Comparison of ENCODE assay signal across 11 mouse cellular contexts in the genomic region with DNA sequence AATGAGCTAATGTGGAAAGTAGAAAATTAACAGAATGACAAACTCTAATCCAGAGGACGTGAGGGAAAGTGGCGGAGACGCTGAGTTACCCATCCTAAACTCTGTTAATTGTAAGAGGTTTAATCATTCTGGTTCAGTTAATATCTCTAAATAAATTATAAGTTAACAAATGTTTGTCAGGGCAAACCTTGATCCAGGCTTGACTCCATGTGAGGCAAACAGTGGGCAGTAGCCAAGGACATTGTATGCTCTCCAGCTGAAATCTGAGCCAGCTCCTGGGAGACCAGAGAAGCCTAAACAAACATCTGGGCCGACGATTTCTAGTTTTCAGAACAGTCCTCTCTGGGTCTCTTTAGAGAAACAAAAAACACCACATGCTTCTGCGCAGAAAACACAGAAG. TPM values are rescaled to one million over a fixed set of nuclear protein-coding genes. Genes with fewer than 3 reads are reported as not detected.
DNase-seq lines count a peak whose midpoint lies in the region; ATAC-seq lines count a peak whose summit lies in the region.
"Had no signal": no experiment of that assay in that cellular context is flagged by ENCODE, and none has a peak within 500 bp of the region (broad histone marks: within the 10 kb centered on the region; RNA-seq: fewer than 3 reads in every experiment).

No protein-coding gene starts in this region.

- no peak overlapping the region for H3K9ac ChIP-seq in hindbrain, embryonic 16.5 days (ENCODE audit: low read depth, low read length)
- no peak overlapping the region for H3K9ac ChIP-seq in kidney, embryonic 16.5 days (replicated peaks; ENCODE audit: low read length)
- no peak overlapping the region for H3K9ac ChIP-seq in forebrain, embryonic 13.5 days
- H3K9ac ChIP-seq: heart, embryonic 13.5 days; limb, embryonic 12.5 days had no signal

- no peaks in the 10 kb centered on the region for H3K27me3 ChIP-seq in hindbrain, embryonic 10.5 days (ENCODE audit: insufficient read depth, poor library complexity, severe bottlenecking)
- H3K27me3 ChIP-seq in hindbrain, embryonic 16.5 days (replicated peaks; ENCODE audit: control insufficient read depth, insufficient read depth, low read length) = no peaks in the 10 kb centered on the region
- no peaks in the 10 kb centered on the region for H3K27me3 ChIP-seq in kidney, embryonic 16.5 days (ENCODE audit: insufficient read depth, low read length)
- H3K27me3 ChIP-seq in forebrain, embryonic 13.5 days = no peaks in the 10 kb centered on the region
- H3K27me3 ChIP-seq: heart, embryonic 13.5 days; limb, embryonic 12.5 days had no signal

- no peak overlapping the region for H3K27ac ChIP-seq in hindbrain, embryonic 10.5 days
- H3K27ac ChIP-seq in hindbrain, embryonic 16.5 days (ENCODE audit: low read depth, low read length) = no peak overlapping the region
- peak overlapping the region; percentile 67 for H3K27ac ChIP-seq in kidney, embryonic 16.5 days (ENCODE audit: low read length)
- H3K27ac ChIP-seq in forebrain, embryonic 13.5 days = no peak overlapping the region
- H3K27ac ChIP-seq: heart, embryonic 13.5 days; limb, embryonic 12.5 days; midbrain, embryonic 10.5 days had no signal

- WGBS in hindbrain, embryonic 10.5 days = 45% methylated on average over 6 of the region's 6 CpGs
- 46% methylated on average over 6 of the region's 6 CpGs for WGBS in hindbrain, embryonic 16.5 days
- 33% methylated on average over 6 of the region's 6 CpGs for WGBS in kidney, embryonic 16.5 days
- WGBS in forebrain, embryonic 13.5 days = 54% methylated on average over 6 of the region's 6 CpGs

- DNase-seq in hindbrain, embryonic 10.5 days (ENCODE audit: low spot score) = peak; percentile 12
- peak; percentile 81 for DNase-seq in adipocyte (ENCODE audit: low spot score)
- peak; percentile 13 for DNase-seq in embryo, embryonic 9.5 days (ENCODE audit: extremely low spot score)
- no peak for DNase-seq in left cerebral cortex, postnatal 4 days

- ATAC-seq in hindbrain, embryonic 16.5 days = no peak
- ATAC-seq in kidney, embryonic 16.5 days (ENCODE audit: low FRiP score, low TSS enrichment) = peak; percentile 89
- no peak for ATAC-seq in forebrain, embryonic 13.5 days
- ATAC-seq in erythroid progenitor cell, adult 5-6 weeks (replicated peaks; ENCODE audit: low FRiP score, poor library complexity, severe bottlenecking) = no peak

- H3K4me2 ChIP-seq in hindbrain, embryonic 16.5 days (ENCODE audit: low read length) = no peak overlapping the region
- 0 out of 2 replicates have a peak overlapping the region, but pooled peaks have one; percentile 10 for H3K4me2 ChIP-seq in kidney, embryonic 16.5 days (replicated peaks; ENCODE audit: low read depth, low read length)
- H3K4me2 ChIP-seq in forebrain, embryonic 13.5 days = no peak overlapping the region
- H3K4me2 ChIP-seq: heart, embryonic 13.5 days; limb, embryonic 12.5 days had no signal

- H3K36me3 ChIP-seq in hindbrain, embryonic 10.5 days = no peaks in the 10 kb centered on the region
- H3K36me3 ChIP-seq in hindbrain, embryonic 16.5 days (ENCODE audit: control insufficient read depth, insufficient read depth, low read length) = no peaks in the 10 kb centered on the region
- H3K36me3 ChIP-seq in kidney, embryonic 16.5 days (ENCODE audit: insufficient read depth, low read length) = no peaks in the 10 kb centered on the region
- H3K36me3 ChIP-seq in forebrain, embryonic 13.5 days (ENCODE audit: poor library complexity, severe bottlenecking) = no peaks in the 10 kb centered on the region
- H3K36me3 ChIP-seq: heart, embryonic 13.5 days; limb, embryonic 12.5 days; midbrain, embryonic 10.5 days had no signal

- H3K4me3 ChIP-seq in hindbrain, embryonic 10.5 days = no peak overlapping the region
- no peak overlapping the region for H3K4me3 ChIP-seq in hindbrain, embryonic 16.5 days (ENCODE audit: low read length)
- H3K4me3 ChIP-seq in kidney, embryonic 16.5 days (ENCODE audit: low read length) = no peak overlapping the region; the same call in 1 of the 2 replicates
- H3K4me3 ChIP-seq in forebrain, embryonic 13.5 days = no peak overlapping the region
- H3K4me3 ChIP-seq: heart, embryonic 13.5 days; limb, embryonic 12.5 days; midbrain, embryonic 10.5 days had no signal

- H3K4me1 ChIP-seq in hindbrain, embryonic 10.5 days (replicated peaks) = peaks cover 6% of the 10 kb centered on the region; the same call in 1 of the 2 replicates
- no peaks in the 10 kb centered on the region for H3K4me1 ChIP-seq in hindbrain, embryonic 16.5 days (ENCODE audit: control insufficient read depth, insufficient read depth, low read depth, low read length)
- peaks cover 8% of the 10 kb centered on the region for H3K4me1 ChIP-seq in kidney, embryonic 16.5 days (ENCODE audit: insufficient read depth, low read length)
- H3K4me1 ChIP-seq in forebrain, embryonic 13.5 days = no peaks in the 10 kb centered on the region
- H3K4me1 ChIP-seq: heart, embryonic 13.5 days; limb, embryonic 12.5 days had no signal

- intact Hi-C loops in left cerebral cortex, postnatal 4 days (cut with DNase I) = no loop called here

- H3K9me3 ChIP-seq in hindbrain, embryonic 10.5 days = no peaks in the 10 kb centered on the region
- H3K9me3 ChIP-seq in hindbrain, embryonic 16.5 days (ENCODE audit: control insufficient read depth, low read length) = no peaks in the 10 kb centered on the region
- no peaks in the 10 kb centered on the region for H3K9me3 ChIP-seq in kidney, embryonic 16.5 days (ENCODE audit: low read length)
- no peaks in the 10 kb centered on the region for H3K9me3 ChIP-seq in forebrain, embryonic 13.5 days (replicated peaks)
- H3K9me3 ChIP-seq: heart, embryonic 13.5 days; limb, embryonic 12.5 days; midbrain, embryonic 10.5 days had no signal

RNA-seq across cellular contexts. Expression of a gene that starts 49.2 kb away (rescaled TPM):
- polyA plus RNA-seq in hindbrain, embryonic 10.5 days (2016; fragmentation: Nextera tagmentation; extraction: Ambion mirVana) = 26.0 and 27.8 TPM in 2 replicates
- polyA plus RNA-seq in hindbrain, embryonic 16.5 days (2015; fragmentation: Nextera tagmentation; extraction: Ambion mirVana) = 19.1 and 21.7 TPM in 2 replicates
- polyA plus RNA-seq in kidney, embryonic 16.5 days (2015; fragmentation: Nextera tagmentation; extraction: Ambion mirVana) = 34.8 and 37.2 TPM in 2 replicates
- polyA plus RNA-seq in forebrain, embryonic 13.5 days (2015; fragmentation: Nextera tagmentation; extraction: Ambion mirVana) = 26.5 and 32.5 TPM in 2 replicates
- total RNA-seq in left cerebral cortex, postnatal 4 days (2021) = 10 to 100 TPM; 15.3 to 19.9 TPM
- total RNA-seq in erythroid progenitor cell, adult 5-6 weeks (2015; ENCODE audit: low replicate concordance) = 2.5 and 8.3 TPM in 2 replicates
- total RNA-seq in erythroid progenitor cell, adult 5-6 weeks (2017; ENCODE audit: low replicate concordance) = 7.2 and 14.9 TPM in 2 replicates
